Mouse (Mus musculus) c-Kit-positive CD71-negative TER-119-negative erythroid progenitor cells, embryonic 14.5 days (primary cell): Measurements from ENCODE around the gene Dnajc6.
A peak's percentile ranks its signal among the peaks of the same experiment; 100 is the strongest.

Experiments
- DNase-seq: peaks from one replicate; pipeline ENCODE4 v3.0.0-alpha.2; 2013; ENCODE audit warnings: low read depth

Gene Dnajc6

DNA sequence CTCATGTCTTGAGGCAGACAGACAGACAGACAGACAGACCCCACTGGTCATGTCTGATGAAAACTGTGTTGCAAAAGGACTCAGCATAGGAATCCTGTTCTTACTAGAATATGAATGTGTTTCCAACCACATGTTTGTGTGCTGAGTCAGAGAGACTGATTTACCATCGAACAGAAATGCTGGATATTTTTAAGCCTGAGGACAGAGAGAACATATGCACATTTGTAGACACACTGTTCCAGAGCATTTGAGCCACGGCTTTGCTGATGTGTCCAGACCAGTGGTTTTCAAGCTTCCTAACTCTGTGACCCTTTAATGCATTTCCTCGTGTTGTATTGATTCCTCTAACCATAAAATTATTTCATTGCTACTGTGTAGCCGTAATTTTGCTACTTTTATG is 146.8 kb downstream of the Dnajc6 start:
- no peak for DNase-seq

DNA sequence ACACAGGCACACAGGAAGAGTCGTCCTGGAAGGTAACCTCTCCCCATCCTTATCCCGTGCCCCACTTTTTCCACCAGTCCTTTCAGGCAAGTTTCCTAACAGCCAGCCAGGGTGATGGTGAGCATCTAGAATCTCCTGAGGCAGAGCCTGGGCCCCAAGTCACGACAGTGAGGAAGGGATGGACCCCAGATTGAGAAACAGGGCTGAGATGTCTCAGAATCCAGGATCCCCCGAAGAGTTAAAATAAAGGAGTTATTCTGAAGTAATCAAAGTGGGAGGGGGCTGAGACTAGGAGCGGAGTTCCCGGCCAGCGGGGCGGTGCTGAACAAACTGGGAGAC is 150.4 kb downstream of the Dnajc6 start:
- DNase-seq = no peak

DNA sequence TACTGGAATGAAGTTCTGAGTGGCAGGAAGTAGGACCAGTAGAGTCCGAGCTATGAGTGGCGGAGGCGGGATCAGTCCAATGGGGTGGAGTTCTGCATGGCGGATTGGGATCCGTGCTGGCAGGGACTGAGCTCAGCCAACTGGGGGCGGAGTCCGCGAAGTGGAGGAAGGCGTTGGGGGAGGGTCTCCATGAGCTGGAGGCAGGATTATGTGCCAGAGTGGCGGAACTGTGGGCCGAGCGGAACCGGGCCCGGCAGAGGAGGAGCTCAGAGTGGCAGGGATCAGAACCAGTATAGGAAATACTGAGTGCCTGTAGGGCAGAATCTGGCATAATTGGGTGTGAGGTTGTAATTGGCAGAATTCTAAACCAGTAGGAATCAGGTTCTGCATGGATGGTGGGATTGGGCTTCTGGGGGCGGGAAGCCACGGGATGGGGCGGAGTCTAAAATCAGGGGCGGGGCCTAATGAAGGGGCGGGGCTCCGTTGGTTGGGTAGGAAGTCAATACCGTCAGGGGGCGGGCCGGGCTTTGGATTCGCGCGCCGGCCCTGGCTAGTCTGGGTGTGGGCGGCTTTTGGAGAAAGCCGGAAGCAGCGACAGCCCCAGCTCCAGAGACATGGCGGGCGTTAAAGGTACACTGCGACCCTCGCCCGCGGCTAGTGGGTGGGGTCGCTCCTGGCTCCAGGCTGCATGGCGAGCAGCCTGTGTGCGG is 150.9 kb downstream of the Dnajc6 start, which contains the start of gene Leprot:
TSS of gene Leprot (plus strand) at position 523 of the 710 bp plus-strand sequence.
- peak; percentile 90 for DNase-seq

DNA sequence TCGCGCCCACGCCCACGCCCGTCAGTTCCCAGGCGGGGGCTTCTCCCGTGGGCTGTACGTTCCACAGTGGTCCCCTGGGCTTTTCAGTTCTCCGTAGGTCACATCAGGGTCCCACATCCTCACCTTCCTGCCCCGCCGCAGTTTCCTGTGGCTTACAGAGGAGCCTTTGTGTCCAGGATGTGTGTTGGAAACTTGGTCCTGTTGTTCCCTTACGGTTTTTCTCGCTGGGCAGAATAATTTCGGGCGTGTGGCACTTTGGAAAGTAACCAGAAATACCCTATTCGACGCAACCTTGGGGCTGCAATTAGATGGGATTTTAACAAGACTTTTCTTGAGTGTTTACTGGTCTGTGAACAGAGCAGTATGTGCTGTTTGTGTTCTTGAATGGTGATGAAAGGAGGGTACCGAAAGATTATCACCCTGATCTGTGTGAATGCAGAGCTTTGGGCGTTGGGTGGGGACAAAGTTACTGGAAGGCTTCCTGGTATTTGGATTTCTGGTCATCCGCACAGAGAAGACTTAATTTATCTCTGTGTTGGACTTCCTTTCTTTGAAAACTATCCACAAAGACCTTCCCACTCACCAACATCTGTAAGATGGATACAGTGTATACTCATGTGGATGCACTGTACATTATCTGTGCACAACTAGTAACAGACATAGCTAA is 151.7 kb downstream of the Dnajc6 start:
- no peak for DNase-seq

DNA sequence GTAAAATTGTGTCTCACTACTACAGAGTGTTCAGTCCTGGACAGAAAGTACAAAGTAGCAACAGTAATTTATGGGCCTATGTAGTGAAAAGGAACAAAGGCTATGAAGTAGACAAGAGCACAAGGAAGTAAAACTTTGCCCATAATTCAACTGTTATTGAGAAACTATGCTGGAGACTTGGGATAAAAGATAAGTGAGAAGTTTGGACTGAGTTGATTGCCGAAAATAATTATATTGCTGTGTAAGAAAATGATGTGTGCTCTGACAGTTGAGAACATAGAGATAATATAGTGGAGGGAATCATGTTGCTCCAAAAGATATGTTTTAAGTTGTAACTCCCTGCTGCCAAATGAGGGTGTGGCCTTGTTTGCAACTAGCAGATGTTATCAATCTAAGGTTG is 152.3 kb downstream of the Dnajc6 start:
- no peak for DNase-seq

DNA sequence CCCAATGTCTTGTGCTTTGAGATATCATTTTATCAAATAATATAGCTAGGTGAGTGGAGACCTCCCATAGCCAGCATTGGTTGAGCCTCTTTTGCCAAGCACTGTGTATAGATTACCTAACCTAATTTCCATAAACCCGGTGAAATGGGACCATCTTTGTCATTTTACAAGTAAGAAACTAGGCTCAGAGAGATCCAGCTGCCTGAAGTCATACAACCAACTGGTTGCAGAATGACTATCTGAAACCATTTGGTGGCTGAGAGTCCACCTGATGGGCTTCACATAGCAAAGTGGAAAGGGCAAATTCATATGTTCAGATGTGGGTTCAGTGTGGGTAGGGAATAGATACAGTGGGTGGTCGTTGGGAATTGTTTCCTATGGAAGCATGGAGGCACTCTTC is 154.5 kb downstream of the Dnajc6 start:
- no peak for DNase-seq

DNA sequence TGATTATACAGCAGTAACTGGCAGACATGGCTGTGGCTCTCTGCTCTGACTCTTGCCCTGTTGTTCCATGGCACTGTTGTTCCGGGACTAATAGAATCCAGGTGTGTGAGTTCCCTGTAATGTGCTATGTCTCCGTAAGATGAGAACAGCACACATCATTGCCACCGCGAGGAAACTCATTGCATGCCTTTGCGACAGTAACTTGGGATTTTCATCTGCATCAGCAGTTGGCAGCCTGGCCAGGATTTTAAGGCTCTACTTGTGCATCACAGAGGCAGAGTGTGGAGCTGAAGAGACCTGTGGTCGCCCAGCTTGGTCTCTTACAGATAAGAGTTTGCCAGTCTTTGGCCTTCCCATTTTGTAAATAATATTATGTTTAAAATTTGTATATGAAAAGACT is 157.8 kb downstream of the Dnajc6 start:
- DNase-seq = no peak

DNA sequence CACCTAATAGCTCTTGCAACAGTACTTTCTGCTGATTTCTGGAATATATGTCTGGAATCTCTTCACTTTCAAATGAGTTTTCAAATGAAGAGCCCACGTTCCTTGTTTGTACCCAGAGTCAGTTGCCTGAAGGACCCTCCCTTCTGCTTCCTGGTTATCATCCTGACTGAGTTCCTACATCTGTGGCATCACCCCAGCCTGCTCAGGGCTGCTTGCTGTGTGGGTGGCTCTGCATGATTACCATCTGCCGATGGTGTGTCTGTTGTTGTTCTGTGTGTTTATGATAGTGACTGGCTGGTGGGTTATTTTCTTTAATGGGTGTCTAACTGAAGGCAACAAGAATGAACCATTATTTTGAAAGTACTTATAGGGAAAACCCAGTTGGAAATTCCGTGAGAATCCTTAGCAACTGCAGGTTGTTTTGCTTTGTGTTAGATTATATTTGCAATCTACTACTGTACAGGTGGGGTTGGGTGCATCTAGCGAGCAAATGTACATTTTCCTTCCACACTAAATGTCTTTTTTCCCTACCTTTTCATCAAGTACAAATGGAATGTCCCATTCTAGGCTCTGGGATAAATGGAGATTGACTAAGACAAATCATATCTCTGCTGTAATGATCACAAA is 158.5 kb downstream of the Dnajc6 start:
- peak; percentile 28 for DNase-seq

DNA sequence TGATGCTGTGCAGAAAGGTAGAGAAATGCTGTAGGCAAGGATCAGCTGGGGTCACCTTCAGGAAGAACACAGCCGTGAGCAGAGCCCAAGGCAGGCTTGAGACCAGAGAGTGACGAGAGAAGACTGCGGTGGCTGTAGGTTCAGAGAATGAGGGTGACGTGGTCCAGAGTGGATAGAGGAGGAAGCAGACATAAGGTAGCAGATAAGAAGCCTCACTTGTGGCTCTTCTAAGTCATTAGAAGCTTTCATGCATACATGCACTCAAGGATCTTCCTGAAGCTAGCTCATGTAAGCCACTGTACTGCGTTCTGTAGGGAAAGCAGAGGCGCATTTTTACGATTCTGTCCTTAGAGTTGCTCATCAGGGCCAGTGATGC is 159.0 kb downstream of the Dnajc6 start:
- no peak for DNase-seq

DNA sequence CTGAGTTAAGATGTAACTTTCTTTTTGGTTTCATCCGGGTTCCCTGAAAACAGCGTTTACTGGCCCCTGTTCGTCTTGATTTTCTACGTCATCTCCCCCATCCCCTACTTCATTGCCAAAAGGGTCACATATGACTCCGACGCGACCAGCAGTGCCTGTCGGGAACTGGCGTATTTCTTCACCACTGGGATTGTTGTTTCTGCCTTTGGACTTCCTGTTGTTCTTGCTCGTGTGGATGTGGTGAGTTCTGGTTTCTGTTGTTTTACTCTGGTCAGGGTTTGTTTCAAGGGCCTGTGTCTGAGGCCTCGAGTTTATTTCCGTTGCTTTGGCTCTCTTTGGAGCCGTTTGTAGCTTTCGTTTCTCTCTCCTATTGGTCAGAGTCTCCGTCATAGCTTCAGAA is 159.6 kb downstream of the Dnajc6 start:
- no peak for DNase-seq

DNA sequence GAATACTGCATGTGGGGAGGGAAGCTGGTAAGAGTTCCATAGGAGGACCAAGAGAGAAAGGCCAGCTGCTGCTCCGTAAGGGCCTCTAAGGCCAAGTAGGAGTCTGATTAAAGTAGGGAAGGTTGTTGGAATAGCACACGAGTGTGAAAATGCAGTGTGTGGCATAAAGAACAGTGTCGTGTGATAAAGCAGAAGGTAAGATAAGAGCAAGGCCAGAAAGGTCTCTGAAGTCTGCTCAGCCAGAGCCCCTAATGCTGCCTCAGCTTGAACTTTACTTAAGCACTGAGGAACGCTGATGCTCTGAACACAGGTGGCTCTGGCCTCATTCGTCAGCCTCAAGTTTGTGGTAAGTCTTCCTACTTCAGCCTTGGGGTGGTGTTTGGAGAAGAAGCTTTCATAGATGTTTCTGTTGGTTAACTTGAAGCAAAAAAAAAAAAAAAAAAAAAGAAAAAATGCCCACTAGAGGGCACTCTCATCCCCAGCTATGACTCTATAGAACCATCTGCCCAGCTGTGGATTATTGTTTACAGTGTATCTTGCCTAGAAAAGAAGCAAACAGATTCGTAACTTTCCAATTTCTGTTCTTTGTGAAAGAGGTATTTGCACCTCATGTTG is 160.6 kb downstream of the Dnajc6 start:
- DNase-seq = no peak

DNA sequence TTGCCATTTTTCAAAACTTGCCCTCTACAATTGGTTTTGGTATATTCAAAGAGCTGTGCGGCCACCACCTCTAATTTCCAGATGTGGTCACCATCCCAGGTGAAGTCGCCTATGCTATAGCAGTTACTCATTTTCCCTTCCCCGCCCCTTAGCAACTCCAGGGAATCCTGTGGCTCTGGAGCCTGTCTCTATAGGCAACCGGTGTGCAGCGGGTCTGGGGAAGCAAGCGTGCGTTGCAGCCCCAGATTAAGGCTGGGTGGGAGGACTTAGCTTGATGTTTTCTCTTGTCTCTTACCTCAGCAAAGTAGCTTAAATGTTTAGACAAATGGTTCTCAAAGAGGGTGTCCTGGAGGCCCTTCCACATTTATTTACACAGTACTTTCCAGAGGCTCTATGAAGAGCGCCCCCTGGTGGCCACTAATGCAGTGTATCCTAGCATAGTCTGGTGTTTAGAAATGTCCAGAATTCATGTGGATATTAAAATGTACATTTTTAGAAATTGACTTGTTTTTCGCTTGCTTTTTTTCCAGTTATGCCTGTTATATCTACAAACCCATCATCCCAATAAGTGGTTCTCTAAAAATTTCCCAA is 167.8 kb downstream of the Dnajc6 start:
- DNase-seq = peak; percentile 34

DNA sequence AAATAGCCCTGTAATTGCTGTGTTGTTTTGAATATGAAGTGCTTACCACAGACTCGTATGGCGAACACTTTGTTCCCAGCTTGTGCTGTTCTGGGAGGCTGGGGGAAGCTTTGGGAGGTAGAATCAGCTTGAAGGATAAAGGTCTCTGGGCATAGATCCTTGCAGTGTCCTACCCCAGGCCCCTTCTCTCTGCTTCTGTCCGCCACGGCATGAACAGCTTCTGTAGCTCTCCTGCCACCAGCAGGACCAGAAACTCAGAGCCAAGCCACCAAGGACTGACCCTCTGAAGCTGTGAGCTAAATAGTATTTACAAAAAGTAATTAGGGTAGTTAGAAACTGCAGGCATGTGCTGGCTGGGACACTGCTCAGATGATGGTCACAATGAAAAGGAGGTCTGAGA is 168.3 kb downstream of the Dnajc6 start:
- DNase-seq = no peak

DNA sequence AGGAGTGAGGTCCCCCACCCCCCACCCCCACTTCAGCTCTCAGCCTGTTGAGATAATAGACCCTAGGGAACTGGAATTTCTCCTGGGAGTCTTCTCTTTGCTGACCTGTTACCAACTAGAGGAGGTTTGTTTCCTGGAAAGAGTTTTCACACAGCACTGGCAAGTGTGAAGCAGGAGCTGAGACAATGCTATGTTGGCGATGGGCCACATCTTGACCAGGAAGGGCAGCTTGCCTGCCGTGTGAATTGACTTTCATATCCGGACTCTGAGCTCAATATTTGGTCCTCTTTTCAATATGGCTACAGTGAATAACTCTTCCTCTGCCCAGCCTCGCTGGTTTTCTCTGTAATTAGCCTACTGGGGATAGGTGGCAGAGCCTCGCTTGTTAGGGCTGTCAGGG is 172.7 kb downstream of the Dnajc6 start:
- DNase-seq = no peak

DNA sequence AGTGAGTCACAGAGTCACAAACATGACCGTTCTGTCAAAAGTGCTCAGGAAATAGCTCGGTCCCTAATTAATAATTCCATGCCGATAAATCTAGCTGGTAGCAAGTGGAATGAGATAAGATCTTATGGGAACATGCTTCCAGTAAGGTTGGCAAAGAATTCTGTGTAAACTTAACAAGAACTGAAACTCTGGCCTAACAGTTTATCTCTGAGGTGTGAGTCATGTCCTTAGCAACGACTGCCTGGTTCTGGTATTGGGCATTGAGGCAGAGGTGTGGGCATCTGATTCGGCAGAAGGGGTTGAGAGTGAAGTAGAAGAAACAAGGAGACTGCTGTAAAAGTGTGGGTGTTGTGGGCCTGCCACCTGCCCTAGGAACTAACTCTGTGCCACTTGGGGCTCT is 173.4 kb downstream of the Dnajc6 start:
- no peak for DNase-seq

DNA sequence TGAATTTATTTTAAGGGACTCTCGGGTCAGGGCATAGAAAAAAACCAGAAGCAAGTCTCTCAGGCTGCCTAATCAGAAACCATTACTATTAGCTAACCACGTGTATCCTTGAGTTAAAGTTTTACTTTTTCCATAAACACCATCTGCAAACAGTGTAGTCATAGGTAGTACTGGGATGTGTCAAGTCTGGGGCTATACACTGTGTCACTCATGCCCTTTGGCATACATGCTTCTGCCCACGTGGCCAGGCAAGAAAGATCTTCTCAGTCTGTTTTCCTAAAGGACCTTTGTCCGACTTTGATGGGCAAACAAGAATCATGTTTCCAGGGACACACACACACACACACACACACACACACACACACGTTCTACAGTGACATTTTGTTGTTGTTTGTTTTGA is 178.3 kb downstream of the Dnajc6 start:
- no peak for DNase-seq

DNA sequence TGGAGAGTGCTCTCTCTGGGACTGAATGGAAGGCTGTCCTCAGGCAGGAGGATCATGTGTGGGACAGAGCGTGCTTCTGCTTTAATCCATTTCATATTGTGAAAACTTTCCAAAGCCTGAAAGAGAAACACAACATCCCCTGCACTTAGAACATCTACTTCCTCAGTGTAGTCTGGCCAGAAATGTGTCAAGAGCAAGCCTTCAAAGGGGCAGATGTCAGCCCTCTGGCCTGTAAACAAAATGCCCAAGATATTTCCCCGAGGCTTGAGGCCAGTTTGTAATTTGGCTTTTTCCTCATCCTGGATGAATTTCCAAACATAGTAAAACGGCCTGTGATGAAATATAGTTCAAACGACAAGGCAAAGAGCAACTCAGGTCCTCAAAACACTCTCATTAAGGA is 179.3 kb downstream of the Dnajc6 start:
- no peak for DNase-seq

DNA sequence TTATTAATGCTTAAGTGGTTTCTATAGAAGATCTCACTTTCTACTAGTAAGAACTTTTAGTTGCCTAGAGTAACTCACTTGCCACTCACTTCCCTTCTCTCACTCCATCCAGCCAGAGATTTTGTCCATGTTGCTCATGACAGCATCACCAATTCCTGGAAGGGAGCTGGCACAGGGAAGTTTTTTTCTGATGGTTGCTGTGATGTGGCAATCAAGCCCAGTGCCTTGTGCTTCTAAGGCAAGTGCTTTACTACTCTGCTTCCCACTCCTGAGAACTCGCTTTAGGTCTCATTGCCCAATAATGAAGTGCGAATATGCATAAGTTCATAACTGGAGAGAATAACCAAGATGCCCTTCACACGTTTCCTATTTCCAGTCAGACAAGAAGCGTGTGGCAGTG is 186.2 kb downstream of the Dnajc6 start:
- no peak for DNase-seq

DNA sequence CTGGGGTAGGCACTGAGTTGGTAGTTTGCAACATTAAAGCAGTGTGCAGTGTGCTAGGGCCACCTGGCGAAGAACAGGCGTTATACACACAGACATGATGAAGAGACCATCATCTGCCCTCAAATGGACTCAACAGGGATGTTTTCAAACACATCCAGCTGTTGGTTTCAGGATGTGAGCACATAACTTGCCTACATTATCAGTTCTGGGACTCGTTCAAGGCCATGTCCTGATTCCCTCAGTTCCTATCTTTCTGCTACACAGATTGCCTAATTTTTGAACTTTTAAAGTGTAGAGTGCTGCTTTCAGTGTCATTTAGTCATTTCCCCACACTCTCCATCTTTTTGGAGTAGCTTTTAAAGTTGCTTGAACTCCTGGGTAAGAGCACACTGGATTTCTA is 186.6 kb downstream of the Dnajc6 start:
- no peak for DNase-seq

DNA sequence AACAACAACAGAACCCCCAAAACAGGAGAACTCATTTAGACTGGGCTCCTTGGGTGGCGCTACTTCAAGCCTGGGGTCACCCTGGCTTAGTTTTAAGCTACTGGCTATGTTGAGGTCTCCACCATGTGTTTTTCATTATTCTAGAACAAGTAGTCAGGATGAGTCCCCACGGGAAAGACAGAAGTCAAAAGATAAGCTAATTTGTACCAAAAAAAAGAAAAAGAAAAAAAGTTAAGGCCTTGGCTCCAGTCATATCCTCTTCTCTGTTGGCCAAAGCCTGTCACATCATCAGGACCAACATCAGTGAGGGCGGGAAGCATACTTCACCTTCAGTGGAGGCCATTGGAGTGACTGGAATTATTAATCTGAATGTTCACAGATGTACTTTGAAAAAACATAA is 188.4 kb downstream of the Dnajc6 start:
- DNase-seq = no peak

DNA sequence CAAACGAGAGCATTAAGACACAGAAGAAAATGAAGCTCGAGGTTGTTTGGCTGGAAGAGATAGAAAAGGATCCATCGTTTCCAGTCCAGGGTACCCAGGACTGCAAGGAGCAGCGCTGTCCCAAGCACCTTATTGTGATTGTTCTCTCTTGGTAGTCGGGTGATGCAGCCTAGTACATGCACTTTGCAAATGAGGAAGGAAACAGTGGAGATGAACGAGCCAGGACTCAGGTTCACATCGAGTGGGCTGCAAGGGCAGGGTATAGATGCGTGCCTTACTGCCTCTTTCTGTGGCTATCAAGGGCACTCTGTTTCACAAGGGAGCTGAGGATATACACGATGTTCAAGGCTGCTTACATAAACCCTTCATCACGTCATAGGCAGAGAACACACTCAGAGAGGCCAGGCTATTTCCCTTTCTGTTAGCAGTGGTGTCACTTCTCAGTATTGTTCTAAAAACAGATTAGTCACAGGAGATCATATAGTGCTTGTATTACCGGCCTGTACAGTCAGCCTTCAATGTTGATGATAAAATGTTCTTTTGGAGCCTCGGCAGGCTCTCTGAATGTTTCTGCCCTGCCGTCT is 189.9 kb downstream of the Dnajc6 start:
- no peak for DNase-seq

DNA sequence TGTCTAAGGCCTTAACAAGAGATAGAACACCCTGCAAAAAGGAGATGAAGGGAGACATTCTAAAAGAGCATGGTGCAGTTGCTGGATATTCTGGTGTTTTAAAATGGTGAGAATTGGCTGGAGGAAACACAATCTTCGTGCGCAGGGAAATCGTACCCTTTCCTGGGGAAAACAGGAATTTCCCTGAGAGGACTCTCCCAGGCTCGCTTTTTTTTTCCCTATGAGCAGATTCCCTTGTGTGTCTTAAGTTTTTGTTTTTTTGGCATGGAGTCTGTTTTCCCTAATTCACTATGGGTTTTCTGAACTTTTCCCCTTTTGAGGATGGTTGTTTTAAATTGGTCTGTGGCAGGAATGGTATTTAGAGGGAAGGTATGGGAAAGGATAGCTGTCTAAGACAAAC is 192.8 kb downstream of the Dnajc6 start:
- DNase-seq = no peak

DNA sequence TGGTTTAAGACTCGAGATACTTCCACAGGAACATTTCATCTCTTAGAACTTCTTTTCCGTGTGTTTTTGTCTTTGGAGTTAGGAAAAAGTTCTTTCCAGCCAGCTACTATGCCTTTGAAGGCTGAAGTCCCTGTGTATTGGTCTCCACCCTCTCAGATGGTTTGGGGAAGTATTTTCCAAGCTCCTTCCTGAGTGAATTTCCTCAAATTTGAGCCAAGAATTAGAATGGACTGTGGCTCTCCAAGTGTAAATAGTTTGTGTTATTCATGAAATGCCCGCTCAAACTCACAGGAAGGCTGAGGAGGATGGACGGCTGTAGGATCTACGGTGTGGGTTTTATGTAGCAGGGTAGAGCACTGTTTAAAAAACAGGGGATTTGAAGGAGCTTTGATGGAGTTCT is 193.2 kb downstream of the Dnajc6 start:
- DNase-seq = no peak
